Mouse (Mus musculus) spleen, adult 2 months (tissue): Measurements from ENCODE around the gene Ntn5. TPM values are rescaled to one million over a fixed set of nuclear protein-coding genes. Genes with fewer than 3 reads are reported as not detected.

ENCODE experiments used
- DNase-seq, 2 experiments: peaks; one replicate each; pipeline versions ENCODE4 v3.0.0 to v3.0.0-alpha.2; 2012 to 2021; ENCODE audit warnings: low spot score in 2 of 2, low read depth in 1 of 2
- H3K27ac ChIP-seq: fragments of 200-500 bp; 2 replicates; pipeline ENCODE4 v1.5.1; 2012; ENCODE audit warnings: low read length, inconsistent platforms; ENCODE audit not compliant: insufficient read depth
- H3K27me3 ChIP-seq: fragments of 200-500 bp; 2 replicates; pipeline ENCODE4 v1.6.1; 2012; ENCODE audit warnings: mild to moderate bottlenecking, moderate library complexity, low read length, inconsistent platforms; ENCODE audit not compliant: control insufficient read depth, insufficient read depth
- H3K36me3 ChIP-seq: fragments of 200-500 bp; 2 replicates; pipeline ENCODE4 v1.6.1; 2012; ENCODE audit warnings: mild to moderate bottlenecking, low read length, inconsistent platforms; ENCODE audit not compliant: control insufficient read depth, insufficient read depth
- H3K4me1 ChIP-seq: fragments of 200-500 bp; 2 replicates; pipeline ENCODE4 v1.6.1; 2011; ENCODE audit warnings: inconsistent platforms; ENCODE audit not compliant: control insufficient read depth, insufficient read depth, insufficient read length
- H3K4me3 ChIP-seq: fragments of 200-500 bp; 2 replicates; pipeline ENCODE4 v1.5.1; 2011; ENCODE audit warnings: mild to moderate bottlenecking, inconsistent platforms; ENCODE audit not compliant: insufficient read depth, insufficient read length; ENCODE audit errors: extremely low read depth
- CTCF ChIP-seq: fragments of 200-500 bp; IDR thresholded peaks from 2 replicates; pipeline ENCODE4 v1.5.1; 2011; ENCODE audit warnings: mild to moderate bottlenecking, inconsistent platforms; ENCODE audit not compliant: insufficient read depth, insufficient read length, insufficient replicate concordance; ENCODE audit errors: extremely low read depth
- POLR2A ChIP-seq: fragments of 200-500 bp; IDR thresholded peaks from 2 replicates; pipeline ENCODE4 v1.6.1; 2011; ENCODE audit warnings: low read depth, low read length, inconsistent platforms
- WGBS: fragments of 180-500 bp; shearing (Covaris S2); methylation state at CpG from one replicate; pipeline ENCODE4 v1.1.7; 2018; 5-methylcytosine and 5-hydroxymethylcytosine counted together
- polyA plus RNA-seq: library from polyadenylated mRNA; depleted of rRNA; stranded (reverse); fragments of >200 nt; gene quantifications from 2 replicates; pipeline ENCODE4 v1.2.3, GENCODE M21; 2012

Ntn5 gene
- polyA plus RNA-seq, 1 experiment: 2.2 TPM

DNA sequence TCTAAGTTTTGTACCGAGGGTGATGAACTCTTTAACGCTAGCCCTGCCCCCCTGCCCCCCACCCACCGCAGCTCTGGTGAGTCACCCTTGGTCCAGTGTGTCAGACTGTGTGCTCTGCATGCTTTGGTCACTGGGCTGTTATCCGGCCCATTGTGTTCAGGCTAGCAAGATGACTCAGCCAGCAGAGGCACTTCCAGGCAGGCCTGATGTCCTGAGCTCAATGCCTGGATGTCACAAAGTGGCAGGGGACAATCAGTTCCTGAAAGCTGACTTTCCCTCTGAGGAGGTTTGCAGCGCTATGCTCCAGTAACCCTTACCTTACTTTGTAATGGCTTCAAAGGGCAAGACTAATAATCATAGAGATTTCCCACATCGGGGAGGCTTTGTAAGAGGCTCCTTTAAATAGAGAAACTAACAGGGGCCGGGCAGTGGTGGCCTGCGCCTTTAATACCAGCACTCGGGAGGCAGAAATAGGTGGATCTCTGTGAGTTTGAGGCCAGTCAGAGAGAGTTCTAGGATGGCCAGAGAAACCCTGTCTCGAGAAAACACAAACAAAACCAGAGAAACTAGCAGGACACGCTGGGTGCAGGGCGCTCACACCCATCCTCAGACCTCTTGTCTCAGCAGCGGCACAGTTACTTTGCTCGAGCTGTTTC, 3.7 kb upstream of the Ntn5 start:
- H3K4me1 ChIP-seq: peaks cover 25% of the 10 kb centered on the region
- H3K36me3 ChIP-seq: no peaks in the 10 kb centered on the region
- H3K27me3 ChIP-seq: no peaks in the 10 kb centered on the region
- no peak overlapping the region for H3K4me3 ChIP-seq
- TF ChIP-seq CTCF (no peak), POLR2A (no peak)
- H3K27ac ChIP-seq: peak overlapping the region; percentile 89
- DNase-seq: no peak
- WGBS: 80% methylated on average over 14 of the region's 14 CpGs

DNA sequence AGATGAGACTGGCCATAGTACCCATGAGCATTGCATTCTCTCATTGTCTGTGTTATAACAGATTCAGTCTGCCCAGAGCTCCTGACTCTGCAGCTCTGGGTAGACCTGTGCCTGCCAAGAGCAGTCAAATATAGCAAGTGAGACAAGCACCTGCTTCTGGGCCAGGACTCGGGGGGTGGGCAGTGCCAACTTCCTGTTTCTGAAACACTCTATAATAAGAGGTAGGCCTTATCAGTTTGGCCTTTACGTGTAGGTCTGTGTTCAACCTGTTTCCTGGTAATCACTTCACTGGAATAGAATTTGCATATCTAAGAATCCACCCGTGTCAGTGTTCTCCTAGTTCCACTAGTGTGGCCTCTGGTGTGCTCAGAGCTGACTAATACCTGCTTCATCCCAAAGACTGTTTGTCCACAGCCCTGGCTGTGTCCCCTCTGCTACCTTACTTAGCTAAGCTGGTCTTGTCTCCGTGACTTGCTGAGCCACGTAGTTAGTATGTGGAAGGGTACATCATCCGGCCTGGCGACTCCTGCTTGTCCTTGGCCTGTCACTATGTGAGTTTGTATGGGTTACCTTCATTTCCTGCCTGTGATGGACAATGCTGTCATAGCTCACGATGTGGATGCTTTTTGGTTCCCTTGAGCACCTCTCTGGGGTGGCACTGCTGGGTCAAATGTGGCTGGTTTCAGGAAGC, 2.6 kb upstream of the Ntn5 start:
- H3K36me3 ChIP-seq: no peaks in the 10 kb centered on the region
- TF ChIP-seq CTCF (no peak), POLR2A (no peak; the same call in 1 of the 2 replicates)
- H3K4me3 ChIP-seq: no peak overlapping the region
- no peaks in the 10 kb centered on the region for H3K27me3 ChIP-seq
- H3K27ac ChIP-seq: peak overlapping the region; percentile 89
- peaks cover 25% of the 10 kb centered on the region for H3K4me1 ChIP-seq
- 25% methylated on average over 8 of the region's 8 CpGs for WGBS
- peak; percentile 47 to 62 for DNase-seq

DNA sequence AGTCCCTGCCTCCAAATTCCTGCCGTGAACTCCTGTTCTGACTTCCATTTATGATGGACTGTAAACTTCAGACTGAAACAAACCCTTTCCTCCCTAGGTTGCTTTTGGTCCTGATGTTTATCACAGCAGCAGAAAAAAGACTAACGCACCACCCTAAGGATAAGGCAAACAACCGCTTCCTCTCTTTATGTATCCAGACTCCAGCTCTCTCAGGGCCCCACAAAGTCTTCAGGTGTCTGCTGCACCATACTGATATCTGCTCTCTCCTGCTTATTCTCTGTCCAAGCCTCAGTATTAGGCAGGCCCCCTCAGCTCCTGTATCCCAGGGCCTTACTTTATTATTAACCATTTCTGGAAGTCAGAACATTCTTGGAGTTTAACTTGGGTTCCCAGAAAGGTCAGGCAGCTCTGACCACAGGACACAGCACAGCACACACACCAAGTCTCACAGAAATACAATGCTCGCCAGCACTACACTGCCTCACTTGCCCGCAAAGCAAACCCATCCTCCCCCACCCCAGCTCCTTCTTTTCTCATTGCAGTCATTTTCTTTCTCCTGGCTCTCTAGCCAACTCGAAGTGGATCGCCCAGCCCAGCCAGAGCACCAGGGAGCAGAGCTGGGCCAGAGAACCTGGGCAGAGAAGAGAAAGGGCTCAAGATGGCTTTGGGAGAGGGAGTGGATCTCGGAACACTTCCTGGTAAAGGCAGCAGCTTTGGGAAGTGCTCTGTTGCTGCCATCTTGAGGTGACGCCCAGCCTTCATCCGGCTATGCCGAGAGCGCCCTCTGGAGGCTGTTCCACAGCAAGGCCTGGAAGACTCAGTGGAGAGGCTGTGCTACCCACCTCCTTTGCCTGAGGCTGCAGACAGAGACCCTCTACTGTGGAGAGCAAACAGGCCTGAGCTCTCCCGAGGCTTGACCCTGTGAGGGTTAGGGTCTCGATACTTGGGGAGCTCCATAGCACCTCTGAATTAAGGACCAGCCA, 1.4 kb upstream of the Ntn5 start:
- peaks cover 29% of the 10 kb centered on the region for H3K4me1 ChIP-seq
- TF ChIP-seq POLR2A (no peak), CTCF (peak; percentile 96)
- no peaks in the 10 kb centered on the region for H3K36me3 ChIP-seq
- no peak overlapping the region for H3K4me3 ChIP-seq
- peak; percentile 60 to 78 for DNase-seq
- no peaks in the 10 kb centered on the region for H3K27me3 ChIP-seq
- H3K27ac ChIP-seq: peak overlapping the region; percentile 89
- 47% methylated on average over 14 of the region's 14 CpGs for whole genome bisulfite sequencing

DNA sequence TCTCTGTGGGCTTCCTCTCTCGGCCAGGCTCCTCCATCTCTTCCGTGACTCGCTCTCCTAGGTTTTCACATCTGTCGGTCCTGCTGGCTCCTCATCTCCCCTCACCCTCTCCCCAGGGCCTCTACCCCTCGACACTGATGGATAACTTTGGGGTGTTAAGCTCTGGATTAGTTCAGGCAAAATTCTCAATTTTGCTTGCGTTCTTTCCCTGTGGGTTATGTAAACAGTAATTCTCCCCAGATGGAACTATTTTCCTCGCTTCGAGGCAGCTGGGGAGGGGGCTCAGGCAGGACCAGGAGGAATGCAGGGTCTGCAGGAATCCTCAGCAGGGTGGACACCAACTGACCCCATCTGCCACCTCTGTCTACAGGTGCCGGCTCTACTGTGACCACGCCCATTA, 2.0 kb downstream of the Ntn5 start:
- no peak for DNase-seq
- WGBS: 85% methylated on average over 10 of the region's 10 CpGs
- no peak for TF ChIP-seq POLR2A
- TF ChIP-seq CTCF: no peak
- H3K27me3 ChIP-seq: no peaks in the 10 kb centered on the region
- peaks cover 18% of the 10 kb centered on the region for H3K4me1 ChIP-seq
- H3K36me3 ChIP-seq: no peaks in the 10 kb centered on the region
- H3K4me3 ChIP-seq: no peak overlapping the region
- H3K27ac ChIP-seq: no peak overlapping the region

DNA sequence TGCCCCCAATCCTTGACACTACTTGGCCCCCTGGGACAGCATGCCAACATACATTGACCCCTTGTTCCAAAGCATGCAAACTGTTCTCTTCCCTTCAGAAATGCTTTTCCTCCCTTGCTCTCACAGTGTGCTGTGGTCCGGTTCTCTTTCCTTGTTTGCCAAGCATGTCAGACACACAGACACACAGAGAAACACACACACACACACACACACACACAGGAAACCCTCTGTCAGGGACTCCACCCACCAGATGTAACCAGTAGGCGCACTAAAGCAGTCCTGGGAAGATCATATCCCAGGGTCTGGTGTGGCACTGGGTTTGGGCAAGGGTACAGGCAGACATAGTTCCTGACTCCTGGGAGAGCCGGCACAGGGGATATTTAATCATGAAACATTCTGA, 3.0 kb downstream of the Ntn5 start:
- Histone ChIP-seq H3K36me3 (no peaks in the 10 kb centered on the region), H3K27me3 (no peaks in the 10 kb centered on the region), H3K4me1 (peaks cover 11% of the 10 kb centered on the region), H3K27ac (no peak overlapping the region), H3K4me3 (no peak overlapping the region)
- no peak for DNase-seq
- TF ChIP-seq POLR2A (no peak), CTCF (no peak)
- WGBS: 66% methylated on average over 3 of the region's 3 CpGs

DNA sequence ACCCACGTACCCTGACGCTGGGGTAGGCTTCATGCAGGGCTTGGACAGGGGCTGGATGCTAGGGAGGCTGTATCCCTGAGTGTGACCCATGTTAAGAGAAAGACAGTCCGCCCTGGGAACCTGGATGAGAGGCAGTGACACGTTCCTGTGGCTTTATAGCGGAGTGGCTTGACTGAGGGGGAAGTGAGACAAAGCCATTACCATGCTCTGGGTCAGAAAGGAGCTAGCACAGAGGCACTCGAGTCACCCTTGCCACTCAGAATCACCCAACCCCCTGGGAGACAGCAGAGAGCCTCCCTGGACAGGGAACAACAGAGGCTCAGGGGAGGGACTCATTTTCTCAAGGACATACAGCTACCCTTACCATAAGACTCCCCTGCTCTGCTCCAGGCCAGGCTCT, 5.3 kb downstream of the Ntn5 start:
- peaks cover 4% of the 10 kb centered on the region; the same call in 1 of the 2 replicates for H3K4me1 ChIP-seq
- no peak overlapping the region for H3K4me3 ChIP-seq
- DNase-seq: no peak
- H3K27ac ChIP-seq: no peak overlapping the region
- no peaks in the 10 kb centered on the region for H3K27me3 ChIP-seq
- TF ChIP-seq POLR2A (no peak), CTCF (no peak)
- WGBS: 43% methylated on average over 6 of the region's 6 CpGs
- H3K36me3 ChIP-seq: no peaks in the 10 kb centered on the region
